Mouse (Mus musculus): Measurements from ENCODE around the gene Kif1a.

The Kif1a gene

DNA sequence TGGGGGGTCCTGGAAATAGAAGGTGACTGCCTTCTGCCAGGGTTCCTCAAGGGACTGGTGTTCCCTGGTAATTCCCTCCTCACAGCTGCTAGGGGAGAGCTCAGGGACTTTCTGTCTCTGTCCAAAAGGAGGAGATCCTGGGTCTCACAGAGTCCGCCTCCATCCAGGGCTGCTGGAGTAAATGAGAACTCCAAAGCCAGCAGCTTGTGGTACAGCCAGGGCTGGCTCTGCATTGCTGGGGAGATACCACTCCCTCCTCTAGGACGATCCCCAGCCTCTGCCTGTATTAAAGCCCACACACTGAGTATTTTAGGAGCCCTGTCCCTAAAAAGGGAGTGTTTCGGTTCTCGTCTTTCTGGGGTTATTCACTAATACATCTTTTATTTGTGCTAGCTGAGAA, 81.1 kb downstream of the Kif1a start:
- DNase-seq (ENCODE audit: low spot score in 2 of 2): no peak

DNA sequence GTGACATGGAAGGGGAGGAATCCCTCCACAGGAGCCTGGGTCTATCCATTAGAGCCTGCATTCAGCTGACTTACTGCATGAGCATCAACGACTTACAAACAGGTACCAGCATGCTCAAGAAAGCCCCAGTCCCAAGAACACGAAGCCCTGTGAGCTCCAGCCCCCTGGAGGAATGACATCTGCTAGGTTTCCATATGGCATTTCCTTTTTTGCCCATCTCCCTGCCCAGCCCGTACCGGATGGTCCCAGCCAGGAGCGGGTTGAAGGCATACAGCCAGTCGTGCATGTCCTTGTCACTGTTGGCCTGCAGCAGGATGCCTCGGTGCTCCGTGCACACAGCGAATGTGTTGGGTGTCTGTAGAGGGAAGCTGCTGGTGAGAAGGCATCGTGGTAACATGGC, 83.0 kb downstream of the Kif1a start:
- DNase-seq (ENCODE audit: low spot score in 2 of 2): no peak

DNA sequence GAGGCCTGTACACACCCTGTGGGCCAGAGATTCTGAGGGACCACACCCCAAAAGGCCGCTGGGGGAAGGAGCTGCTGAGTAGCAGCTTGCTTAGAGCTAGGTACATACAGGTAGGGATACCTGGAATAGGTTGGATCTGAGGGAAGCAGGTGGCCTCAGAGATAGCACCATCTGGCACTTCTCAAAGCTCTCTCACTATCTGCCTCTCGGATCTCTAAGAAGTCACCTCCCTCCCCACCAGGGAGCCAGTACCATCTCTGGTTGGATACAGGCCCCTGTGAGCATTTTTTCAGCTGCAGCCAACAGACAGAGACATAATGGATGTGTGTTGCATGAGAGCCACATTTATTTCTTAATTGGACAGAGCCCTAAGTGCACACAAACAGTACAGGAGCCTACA, 86.6 kb downstream of the Kif1a start:
- no peak for DNase-seq (ENCODE audit: low spot score in 2 of 2)

DNA sequence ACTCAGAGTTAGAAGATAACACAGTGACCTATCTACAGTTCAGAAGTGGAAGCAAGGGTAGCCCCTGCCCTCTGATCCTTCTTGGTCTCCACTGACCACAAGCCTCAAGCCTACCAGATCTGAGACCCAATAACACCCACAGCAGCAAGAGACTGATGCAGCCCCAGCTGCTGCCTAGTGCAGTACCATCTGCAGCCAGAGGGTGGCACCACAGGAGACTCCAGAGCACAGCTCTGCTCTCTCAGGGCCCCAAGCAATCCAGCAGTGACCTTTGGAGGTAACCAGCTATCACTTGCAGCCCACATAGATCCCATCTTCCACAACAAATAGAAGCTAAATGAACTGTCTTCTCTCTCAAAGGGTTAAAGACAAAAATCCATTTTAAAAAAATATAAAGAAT, 87.3 kb downstream of the Kif1a start:
- peak; percentile 55 to 84 for DNase-seq (ENCODE audit: low spot score in 2 of 2)

DNA sequence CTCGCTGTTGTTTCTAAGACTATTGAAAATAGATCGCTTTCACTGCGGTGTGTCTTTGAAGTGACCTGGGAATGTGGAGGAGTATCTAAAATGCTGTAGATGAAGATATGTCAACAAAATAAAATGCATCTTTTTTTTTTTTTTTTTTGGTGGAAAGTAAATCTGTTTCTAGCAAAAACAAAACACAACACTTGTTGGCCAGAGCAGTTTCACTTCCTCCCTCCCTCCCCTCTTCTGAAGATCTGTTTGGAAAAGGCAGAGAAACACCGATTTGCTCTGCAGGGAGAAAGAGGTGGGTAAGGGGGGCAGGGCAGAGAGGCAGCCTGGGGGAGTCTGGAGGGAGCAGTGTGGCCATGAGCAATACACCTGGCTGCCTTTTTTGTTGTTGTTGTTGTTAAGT, 88.4 kb downstream of the Kif1a start:
- no peak for DNase-seq (ENCODE audit: low spot score in 2 of 2)

DNA sequence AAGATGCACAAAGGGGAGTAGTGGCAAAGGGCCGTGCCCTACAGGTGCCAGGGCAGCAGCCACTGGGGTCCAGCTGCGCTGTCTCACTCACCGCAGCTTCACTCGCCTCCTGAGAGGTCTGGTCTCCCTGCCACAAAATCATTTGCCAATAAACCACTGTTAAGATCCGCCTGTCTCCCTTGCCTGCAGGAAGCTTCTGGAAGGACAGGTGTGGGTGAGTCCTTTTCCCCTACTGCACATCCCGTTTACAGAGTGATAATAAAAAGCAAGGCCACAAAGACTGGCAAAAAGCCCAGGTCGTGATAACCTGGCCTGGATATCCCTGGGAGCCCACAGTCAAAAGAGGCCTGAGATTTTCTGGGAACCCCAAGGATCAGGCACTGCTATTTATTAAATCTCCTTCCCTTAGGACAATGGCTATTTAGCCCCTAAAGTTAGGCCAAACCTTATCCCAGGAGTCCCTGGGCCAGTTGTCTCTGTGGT, 89.6 kb downstream of the Kif1a start:
- DNase-seq (ENCODE audit: low spot score in 2 of 2): no peak

DNA sequence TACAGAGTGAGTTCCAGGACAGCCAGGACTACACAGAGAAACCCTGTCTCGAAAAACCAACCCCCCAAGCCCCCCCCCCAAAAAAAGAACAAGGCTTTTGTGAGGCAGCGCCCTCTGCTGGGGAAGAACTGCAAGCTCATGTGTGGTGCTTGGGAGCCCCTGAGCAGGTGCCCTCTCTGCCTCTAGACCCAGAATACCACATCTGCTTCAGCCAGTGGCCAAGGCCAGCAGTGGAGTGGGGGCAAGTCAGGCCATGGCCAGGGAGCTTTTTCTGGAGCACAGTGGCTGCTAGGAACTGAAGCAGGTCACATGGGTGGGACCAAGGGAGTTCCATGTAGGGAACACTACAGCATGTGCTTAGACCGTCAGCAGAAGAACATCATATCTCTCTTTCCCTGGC, 91.0 kb downstream of the Kif1a start:
- DNase-seq (ENCODE audit: low spot score in 2 of 2): no peak

DNA sequence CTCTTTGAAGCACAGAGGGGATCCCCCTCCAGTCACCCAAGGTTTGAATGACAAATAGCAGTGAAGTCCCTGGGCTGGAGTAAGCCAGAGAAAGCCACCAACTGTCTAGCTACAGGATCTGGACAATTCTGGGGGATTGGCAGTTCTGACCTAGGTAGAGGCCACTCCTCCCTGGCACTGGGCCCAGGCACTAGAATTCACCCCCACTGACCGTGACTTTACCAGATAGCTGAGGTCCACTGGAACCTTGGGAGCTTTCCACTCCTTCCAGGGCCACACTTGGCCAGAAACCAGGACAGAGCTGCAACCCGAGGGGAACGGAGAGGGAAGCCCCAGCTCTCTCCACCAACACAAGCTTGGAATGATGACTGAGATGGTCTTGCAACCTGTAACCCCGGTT, 92.6 kb downstream of the Kif1a start:
- DNase-seq (ENCODE audit: low spot score in 2 of 2): peak in 1 of 2 experiments; percentile 30

DNA sequence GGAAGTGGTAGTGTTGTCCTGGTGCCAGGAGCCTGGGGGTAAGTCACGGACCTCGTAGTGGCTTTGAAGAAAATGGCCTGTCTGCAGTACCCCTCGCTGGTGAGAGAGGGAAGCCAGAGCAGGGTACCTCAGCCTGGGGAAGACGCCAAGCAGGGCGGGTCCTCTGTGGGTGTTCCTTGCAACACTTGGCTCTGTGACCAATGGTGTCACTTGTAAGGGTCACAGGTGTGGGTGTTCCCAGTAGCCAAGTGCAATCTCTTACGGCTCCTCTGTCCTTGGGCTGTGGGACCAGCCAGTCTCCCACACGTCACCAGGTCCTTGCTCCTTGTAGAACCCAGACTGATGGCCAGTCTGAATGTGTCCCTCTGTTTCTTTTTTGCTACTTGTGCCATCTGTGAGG, 95.7 kb downstream of the Kif1a start, which contains the start of gene Aqp12:
Gene Aqp12 (plus strand): TSS at position 274 of the 400 bp plus-strand sequence.
- no peak for DNase-seq (ENCODE audit: low spot score in 2 of 2)

DNA sequence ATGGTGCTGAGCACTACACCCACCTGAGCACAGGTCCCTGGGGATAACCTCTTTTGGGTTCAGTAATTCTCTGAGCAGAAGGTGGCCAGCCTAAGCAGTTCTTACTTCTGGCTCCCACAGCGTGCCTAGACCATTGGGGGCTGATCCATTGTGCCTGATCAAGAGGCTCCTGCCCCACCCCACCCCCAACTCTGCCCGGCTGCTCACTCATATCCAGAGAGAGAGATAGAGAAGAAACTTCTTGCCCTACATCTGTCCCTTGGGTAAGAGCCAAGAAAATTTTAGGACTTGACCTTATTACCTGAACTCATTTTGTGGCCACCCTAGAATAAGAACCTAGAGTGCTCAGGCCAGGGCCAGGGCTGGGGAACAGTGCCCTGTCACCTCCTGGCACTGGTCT, 108.9 kb downstream of the Kif1a start:
- DNase-seq (ENCODE audit: low spot score in 2 of 2): no peak

DNA sequence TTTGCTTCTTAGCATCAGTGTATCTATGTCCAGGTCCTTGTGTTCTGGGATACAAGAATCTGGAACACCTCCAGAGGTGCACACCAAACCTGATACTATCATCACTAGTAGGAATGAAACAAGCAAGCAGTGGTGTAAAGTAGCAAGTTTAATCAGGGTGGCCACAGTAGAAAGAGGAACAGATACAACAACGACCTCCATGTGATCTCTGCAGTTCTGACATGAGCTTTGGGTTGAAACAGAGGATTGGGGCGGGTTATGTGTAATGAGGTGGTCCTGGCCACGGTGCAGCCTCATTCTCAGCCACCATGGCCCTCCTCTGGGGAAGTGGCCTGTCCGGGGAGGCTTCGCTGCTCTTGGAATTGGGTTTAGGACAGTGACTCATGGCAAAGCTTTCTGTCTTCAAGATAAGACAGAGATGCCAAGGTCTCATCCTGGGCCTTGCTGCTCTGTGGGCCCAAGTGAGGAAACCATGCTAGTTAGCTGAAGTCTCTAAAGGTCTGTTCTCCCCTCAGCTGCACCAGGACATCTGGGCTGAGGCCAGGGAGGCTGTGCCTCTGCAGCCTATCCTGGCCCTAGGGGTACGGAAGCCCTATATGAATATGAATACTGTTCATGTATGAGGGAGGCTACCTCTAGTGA, 109.4 kb downstream of the Kif1a start:
- no peak for DNase-seq (ENCODE audit: low spot score in 2 of 2)

DNA sequence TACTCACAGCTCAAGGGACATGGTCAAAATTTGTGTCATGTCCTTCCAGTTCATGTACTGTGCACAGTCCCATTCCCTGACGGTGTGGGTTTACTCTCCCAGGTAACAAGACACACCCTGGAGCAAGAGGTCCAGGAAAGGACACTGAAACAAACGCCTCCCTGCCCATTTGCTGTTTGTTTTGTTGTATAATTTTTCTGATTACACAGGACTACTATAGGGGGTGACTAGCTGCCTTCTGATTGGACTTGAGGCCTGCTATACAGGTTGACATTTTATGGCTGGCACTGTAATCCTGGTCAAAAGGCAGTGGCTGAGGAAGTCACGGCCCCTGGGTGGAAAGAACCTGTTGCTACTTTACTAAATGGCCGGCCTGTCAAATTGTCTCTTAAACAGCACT, 111.9 kb downstream of the Kif1a start:
- DNase-seq (ENCODE audit: low spot score in 2 of 2): peak in 1 of 2 experiments; percentile 28

DNA sequence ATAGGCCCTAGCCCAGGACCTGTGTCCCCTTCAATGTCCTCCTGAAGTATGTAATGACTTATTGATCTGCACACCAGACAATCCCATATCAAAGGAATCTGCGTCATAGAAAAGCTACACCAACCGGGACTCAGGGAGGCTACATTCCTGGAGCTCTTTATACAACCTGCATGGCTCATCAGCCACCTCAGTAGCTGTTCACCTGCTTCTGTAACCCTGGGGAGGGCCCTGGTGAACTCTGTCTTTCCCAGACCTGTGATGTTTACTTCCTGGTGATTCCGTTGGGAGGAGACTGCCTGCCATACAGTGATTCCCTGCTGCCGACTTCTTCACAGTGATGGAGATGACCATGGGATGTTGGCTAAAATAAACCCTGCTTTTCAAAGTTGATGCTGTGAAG, 112.9 kb downstream of the Kif1a start:
- DNase-seq (ENCODE audit: low spot score in 2 of 2): peak in 1 of 2 experiments; percentile 19

DNA sequence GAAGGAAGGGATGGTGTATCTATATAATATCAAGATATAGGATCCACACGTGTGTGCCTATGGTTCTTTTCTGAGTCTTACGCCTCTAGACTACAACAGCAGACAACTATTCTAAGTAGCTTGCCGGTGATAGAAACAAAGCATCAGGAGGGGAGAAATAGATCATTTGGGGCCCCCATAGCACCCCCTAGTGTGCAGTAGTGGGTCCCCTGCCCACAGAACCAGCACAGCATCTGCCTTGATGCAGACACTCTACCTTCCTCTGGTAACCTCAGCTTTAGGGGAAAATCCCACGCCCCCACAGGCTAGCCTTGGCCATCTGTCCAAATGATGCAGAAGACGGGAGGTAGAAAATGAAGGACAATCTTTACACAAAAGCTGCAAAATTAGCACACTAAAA, 116.8 kb downstream of the Kif1a start:
- DNase-seq (ENCODE audit: low spot score in 2 of 2): peak in 1 of 2 experiments; percentile 30

DNA sequence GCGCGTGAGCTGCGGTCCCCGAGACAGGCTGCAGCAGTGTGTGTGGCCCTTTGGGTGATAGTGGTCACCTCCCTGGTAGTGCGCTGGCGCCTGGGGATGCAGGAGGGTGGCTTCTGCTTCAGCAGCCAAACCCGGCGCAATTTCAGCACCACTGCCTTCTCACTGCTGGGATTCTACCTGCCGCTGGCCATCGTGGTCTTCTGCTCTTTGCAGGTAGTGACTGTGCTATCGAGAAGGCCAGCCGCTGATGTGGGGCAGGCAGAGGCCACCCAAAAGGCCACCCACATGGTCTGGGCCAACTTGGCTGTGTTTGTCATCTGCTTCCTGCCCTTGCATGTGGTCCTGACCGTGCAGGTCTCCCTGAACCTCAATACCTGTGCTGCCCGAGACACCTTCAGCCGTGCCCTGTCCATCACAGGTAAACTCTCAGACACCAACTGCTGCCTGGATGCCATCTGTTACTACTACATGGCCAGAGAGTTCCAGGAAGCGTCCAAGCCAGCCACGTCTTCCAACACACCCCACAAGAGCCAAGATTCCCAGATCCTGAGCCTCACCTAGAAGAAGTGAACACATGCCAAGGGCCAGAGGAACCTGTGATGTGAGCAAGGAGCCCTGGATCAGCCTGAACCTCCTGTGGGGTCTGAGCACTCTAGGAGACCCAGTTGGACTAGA, 118.7 kb downstream of the Kif1a start:
- DNase-seq (ENCODE audit: low spot score in 2 of 2): peak in 1 of 2 experiments; percentile 53

DNA sequence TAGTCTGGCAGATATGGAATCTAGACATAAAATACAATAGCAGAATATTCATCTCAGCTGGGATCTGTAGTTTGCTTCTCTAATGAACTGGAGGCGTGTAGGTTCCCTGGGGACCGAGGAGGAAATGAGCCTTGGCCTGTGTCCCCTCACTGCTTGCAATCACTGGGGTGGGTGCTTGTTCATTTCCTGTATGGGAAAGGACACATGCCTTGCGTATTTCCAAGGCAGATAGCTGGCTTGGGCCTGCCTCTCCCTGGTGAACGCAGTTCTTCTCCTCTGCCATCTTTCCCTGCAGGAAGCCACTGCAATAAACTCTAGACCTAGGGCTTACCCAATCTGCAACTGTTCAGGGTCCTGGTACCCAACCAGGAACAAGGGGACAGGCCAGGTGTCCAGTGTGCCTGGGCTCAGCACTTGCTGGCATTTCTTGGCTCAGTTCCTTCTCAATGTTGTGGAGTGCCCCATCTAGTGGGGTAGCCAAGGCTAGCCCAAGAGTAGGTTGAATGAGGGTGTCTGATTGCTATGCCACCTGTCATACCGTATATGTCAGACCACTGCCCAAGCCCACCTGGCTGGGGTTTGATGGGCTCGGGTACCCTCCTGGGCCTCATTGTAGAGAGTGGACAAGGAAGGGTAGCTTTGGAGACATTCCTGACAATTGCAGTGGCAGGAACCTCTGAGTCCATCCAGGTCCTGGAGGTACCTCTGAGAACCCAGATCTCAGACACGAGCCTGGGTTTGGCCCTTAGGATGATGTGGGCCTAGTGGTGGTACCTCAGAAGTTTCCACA, 120.5 kb downstream of the Kif1a start:
- DNase-seq (ENCODE audit: low spot score in 2 of 2): peak in 1 of 2 experiments; percentile 57

DNA sequence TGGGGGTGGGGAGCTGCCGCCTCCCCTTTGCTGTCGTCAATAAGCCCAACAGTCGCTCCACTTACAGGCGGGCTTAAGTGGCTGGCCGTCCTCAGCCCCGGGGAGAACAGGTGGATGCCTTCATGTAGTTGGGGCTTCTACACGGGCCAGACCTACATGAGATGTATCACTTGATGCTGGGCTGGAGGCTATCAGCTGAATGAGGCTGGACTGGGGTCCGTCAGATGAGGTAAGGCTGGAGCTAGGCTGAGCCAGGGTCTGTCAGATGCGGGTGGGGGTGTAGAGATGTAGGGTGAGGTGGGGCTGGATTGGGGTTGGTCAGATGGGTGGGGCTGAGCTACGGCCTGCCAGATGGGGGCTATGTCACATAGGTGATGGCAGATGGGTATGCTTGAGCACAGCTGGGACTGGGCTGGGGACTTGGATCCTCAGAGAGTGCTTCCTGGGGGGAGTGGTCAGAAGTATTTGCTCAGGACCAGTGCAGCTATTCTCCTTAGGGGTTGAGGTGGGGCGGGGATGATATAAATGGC, 122.6 kb downstream of the Kif1a start:
- peak in 1 of 2 experiments; percentile 58 for DNase-seq (ENCODE audit: low spot score in 2 of 2)

DNA sequence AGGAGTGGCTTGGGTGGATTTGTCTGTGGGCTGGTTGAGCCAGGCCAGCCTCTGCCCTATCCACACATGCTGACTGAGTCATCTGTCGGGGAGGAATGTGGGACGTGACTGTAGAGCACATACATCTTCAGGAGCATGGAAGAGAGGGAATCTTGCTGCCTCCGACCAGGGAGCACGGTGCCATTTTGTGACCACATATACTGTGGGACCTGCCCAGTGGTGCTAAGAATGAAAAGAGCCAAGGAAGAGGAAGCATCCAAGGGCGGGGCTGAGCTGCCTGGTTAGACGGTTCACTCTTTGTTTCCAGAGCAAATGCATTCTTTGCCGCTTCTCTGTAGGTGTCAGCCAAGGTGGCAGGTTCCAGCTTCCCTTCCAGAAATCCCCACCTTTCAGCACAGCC, 123.1 kb downstream of the Kif1a start:
- peak in 1 of 2 experiments; percentile 57 for DNase-seq (ENCODE audit: low spot score in 2 of 2)

DNA sequence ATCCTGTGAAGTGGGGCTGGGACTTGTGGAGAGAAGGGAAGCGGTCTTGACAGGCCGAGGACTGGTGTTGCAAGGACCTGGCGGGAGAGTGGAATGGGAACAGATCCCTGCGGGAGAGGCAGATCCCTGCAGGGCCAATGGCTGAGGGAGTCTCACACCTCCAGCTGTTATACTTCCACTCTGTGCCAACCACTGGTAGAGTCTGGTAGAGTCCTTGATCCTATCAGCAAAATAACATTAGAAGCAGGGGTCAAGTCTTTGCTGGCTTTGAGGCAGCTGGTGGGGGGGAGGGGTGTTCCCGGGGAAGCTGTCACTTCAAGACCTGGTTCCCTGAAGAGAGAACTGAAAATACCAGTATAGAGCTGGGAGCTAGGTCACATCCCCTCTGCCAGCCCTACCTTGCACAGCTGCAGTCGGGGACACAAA, 125.6 kb downstream of the Kif1a start:
- peak in 1 of 2 experiments; percentile 58 for DNase-seq (ENCODE audit: low spot score in 2 of 2)

DNA sequence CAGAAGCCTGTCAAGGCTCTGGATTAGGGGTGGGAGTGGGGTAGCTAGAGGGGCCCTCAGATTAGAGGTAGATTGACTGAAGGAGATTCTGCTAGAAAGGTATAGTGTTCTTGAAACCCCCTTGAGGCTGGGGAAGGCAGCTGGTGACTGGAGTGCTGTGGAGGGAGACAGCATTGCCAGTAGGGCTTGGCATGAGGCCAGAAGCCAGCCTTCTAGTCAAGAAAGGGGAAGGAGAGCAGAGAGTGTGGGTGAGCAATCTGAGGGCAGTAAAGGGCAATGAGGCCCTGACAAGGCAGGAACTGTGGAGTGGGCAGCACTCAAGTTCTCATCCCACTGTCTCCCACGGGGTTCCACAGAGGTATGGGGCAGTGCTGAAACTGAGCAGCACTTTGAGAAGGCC, 128.9 kb downstream of the Kif1a start:
- DNase-seq (ENCODE audit: low spot score in 2 of 2): peak in 1 of 2 experiments; percentile 61

DNA sequence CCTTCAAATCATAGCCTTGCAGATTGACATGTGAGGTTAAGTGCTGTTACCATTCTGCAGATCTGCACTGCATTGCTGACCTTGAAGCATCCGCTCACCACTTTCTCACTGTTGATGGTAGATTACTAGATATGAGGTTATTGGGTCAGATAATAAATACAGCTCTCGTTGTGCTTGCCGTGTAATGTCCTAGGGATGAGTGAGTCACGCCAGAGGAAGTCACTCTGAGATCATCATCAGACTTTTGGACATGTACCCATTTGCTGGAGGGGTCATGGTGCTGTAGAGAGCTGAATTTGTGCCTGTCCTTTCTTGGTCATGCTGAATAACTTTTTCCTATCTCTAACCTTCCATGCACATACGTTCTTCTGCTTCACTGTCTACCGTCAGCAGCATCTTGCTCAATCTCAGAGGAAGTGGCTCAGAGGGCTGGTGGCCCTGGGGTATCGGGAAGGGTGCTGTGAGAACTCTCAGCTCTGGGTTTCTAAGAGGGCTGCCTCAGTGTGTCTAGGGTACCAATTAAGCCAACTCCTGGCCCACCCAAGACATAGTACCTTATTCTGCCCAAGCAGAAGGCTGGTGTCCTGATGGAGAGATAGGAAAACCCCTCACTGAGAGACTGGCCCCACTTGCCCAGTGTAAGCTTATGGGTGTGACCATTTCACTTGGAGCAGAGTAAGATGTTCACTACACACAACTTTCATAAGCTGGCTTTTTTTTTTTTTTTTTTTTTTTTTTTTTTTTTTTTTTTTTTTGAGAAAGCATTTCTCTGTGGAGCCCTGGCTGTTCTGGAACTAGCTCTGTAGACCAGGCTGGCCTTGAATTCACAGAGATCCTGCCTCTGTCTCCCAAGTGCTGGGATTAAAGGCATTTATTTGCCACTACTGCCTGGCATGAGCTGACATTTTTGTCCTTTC, 129.6 kb downstream of the Kif1a start:
- peak in 1 of 2 experiments; percentile 51 for DNase-seq (ENCODE audit: low spot score in 2 of 2)
